Mouse (Mus musculus): ENCODE measurements at regions not wholly inside any gene's neighbourhood (a gene's known extent, or its start where the extent isn't known, plus 50 kb on each side); places are given as distances from the start of the nearest gene placed in this dataset.

DNA sequence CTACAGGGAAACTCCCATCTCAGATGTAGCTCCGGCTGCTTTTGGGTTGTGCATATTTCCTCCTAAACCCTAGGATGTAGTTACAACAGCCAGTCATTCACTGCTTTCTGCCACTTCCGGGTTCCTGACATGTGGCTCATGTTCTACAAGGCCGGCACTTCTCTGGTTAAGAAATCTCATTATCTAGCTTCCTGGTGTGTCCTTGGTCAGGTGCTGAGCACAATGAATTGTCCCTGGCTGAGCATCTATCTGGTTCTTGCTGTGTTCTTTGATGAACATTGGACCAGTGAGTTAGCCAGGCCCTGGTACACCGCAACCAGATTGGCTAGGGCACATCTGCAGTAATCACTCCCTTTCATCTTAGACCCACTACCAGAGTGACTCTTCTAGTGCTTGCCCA, 66.2 kb upstream of the Dio3 start:
- ATAC-seq (ENCODE audit: insufficient number of reproducible peaks, insufficient read depth, low FRiP score, low read depth) = no peak
- Histone ChIP-seq H3K27me3 (ENCODE audit: control insufficient read depth, insufficient read depth, low read length) (no peaks in the 10 kb centered on the region), H3K27ac (ENCODE audit: low read length) (no peak overlapping the region), H3K4me3 (ENCODE audit: low read depth, low read length) (no peak overlapping the region), H3K9ac (replicated peaks; ENCODE audit: low read depth, low read length) (no peak overlapping the region), H3K4me1 (ENCODE audit: control insufficient read depth, insufficient read depth, low read length) (0 out of 2 replicates have a peak, but pooled peaks cover 4% of the 10 kb centered on the region), H3K36me3 (ENCODE audit: control insufficient read depth, insufficient read depth, low read length) (no peaks in the 10 kb centered on the region), H3K4me2 (replicated peaks; ENCODE audit: low read depth, low read length) (no peak overlapping the region), H3K9me3 (ENCODE audit: control insufficient read depth, low read depth, low read length) (no peaks in the 10 kb centered on the region)
- WGBS = 81% methylated on average over 4 of the region's 4 CpGs

- Histone ChIP-seq H3K9ac (replicated peaks; ENCODE audit: low read depth, low read length) (no peak overlapping the region), H3K36me3 (ENCODE audit: control insufficient read depth, insufficient read depth, low read length) (no peaks in the 10 kb centered on the region), H3K27ac (ENCODE audit: low read length) (no peak overlapping the region), H3K27me3 (ENCODE audit: control insufficient read depth, insufficient read depth, low read length) (no peaks in the 10 kb centered on the region), H3K4me1 (ENCODE audit: control insufficient read depth, insufficient read depth, low read length) (0 out of 2 replicates have a peak, but pooled peaks cover 4% of the 10 kb centered on the region), H3K4me2 (replicated peaks; ENCODE audit: low read depth, low read length) (no peak overlapping the region), H3K4me3 (ENCODE audit: low read depth, low read length) (no peak overlapping the region), H3K9me3 (ENCODE audit: control insufficient read depth, low read depth, low read length) (no peaks in the 10 kb centered on the region)
- 27% methylated on average over 8 of the region's 8 CpGs for WGBS
- ATAC-seq (ENCODE audit: insufficient number of reproducible peaks, insufficient read depth, low FRiP score, low read depth) = no peak
These were observed 64.0 kb upstream of the Dio3 start for GRCm38 (mm10) chr12:110214833-110215232.

- ATAC-seq (ENCODE audit: insufficient number of reproducible peaks, insufficient read depth, low FRiP score, low read depth) = no peak
- no peak overlapping the region for H3K27ac ChIP-seq (ENCODE audit: low read length)
- no peaks in the 10 kb centered on the region for H3K36me3 ChIP-seq (ENCODE audit: control insufficient read depth, insufficient read depth, low read length)
- no peak overlapping the region for H3K9ac ChIP-seq (replicated peaks; ENCODE audit: low read depth, low read length)
- H3K4me3 ChIP-seq (ENCODE audit: low read depth, low read length) = no peak overlapping the region
- H3K9me3 ChIP-seq (ENCODE audit: control insufficient read depth, low read depth, low read length) = no peaks in the 10 kb centered on the region
- no peak overlapping the region for H3K4me2 ChIP-seq (replicated peaks; ENCODE audit: low read depth, low read length)
- H3K27me3 ChIP-seq (ENCODE audit: control insufficient read depth, insufficient read depth, low read length) = no peaks in the 10 kb centered on the region
- WGBS = 63% methylated on average over 6 of the region's 6 CpGs
- 0 out of 2 replicates have a peak, but pooled peaks cover 4% of the 10 kb centered on the region for H3K4me1 ChIP-seq (ENCODE audit: control insufficient read depth, insufficient read depth, low read length)
These were observed 63.6 kb upstream of the Dio3 start for GRCm38 (mm10) chr12:110215311-110215710.

DNA sequence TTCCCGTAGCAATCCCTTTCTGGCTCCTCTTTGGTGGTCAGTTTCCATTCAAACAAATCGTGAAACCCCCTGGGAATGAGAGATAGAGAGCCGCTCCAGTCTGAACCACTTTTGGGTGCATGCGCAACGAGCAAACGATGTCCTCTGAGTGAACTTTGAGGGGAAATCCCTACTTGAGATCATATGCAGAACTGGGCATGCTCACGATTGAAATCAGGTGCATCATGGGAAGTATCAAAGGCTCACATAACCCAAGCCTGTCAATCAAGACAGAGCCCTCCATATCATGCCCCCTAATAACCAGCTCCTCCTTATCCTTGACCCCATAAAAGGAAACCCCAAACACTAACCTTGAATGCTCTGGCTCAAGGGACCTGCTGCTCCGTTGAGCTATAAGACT, 59.1 kb upstream of the Dio3 start:
- WGBS = 81% methylated on average over 8 of the region's 8 CpGs
- Histone ChIP-seq H3K4me1 (ENCODE audit: control insufficient read depth, insufficient read depth, low read length) (0 out of 2 replicates have a peak, but pooled peaks cover 4% of the 10 kb centered on the region), H3K9ac (replicated peaks; ENCODE audit: low read depth, low read length) (no peak overlapping the region), H3K27me3 (ENCODE audit: control insufficient read depth, insufficient read depth, low read length) (no peaks in the 10 kb centered on the region), H3K9me3 (ENCODE audit: control insufficient read depth, low read depth, low read length) (no peaks in the 10 kb centered on the region), H3K4me3 (ENCODE audit: low read depth, low read length) (no peak overlapping the region), H3K4me2 (replicated peaks; ENCODE audit: low read depth, low read length) (no peak overlapping the region), H3K36me3 (ENCODE audit: control insufficient read depth, insufficient read depth, low read length) (no peaks in the 10 kb centered on the region), H3K27ac (ENCODE audit: low read length) (no peak overlapping the region)
- ATAC-seq (ENCODE audit: insufficient number of reproducible peaks, insufficient read depth, low FRiP score, low read depth) = no peak

GRCm38 (mm10) chr12:110220516-110220915, 58.4 kb upstream of the Dio3 start:
- Histone ChIP-seq H3K27me3 (ENCODE audit: control insufficient read depth, insufficient read depth, low read length) (no peaks in the 10 kb centered on the region), H3K9me3 (ENCODE audit: control insufficient read depth, low read depth, low read length) (no peaks in the 10 kb centered on the region), H3K4me3 (ENCODE audit: low read depth, low read length) (no peak overlapping the region), H3K36me3 (ENCODE audit: control insufficient read depth, insufficient read depth, low read length) (no peaks in the 10 kb centered on the region), H3K4me1 (ENCODE audit: control insufficient read depth, insufficient read depth, low read length) (no peaks in the 10 kb centered on the region), H3K27ac (ENCODE audit: low read length) (no peak overlapping the region), H3K9ac (replicated peaks; ENCODE audit: low read depth, low read length) (no peak overlapping the region), H3K4me2 (replicated peaks; ENCODE audit: low read depth, low read length) (no peak overlapping the region)
- ATAC-seq (ENCODE audit: insufficient number of reproducible peaks, insufficient read depth, low FRiP score, low read depth) = no peak
- WGBS = 54% methylated on average over 8 of the region's 8 CpGs

- ATAC-seq (ENCODE audit: insufficient number of reproducible peaks, insufficient read depth, low FRiP score, low read depth) = no peak
- Histone ChIP-seq H3K27me3 (ENCODE audit: control insufficient read depth, insufficient read depth, low read length) (no peaks in the 10 kb centered on the region), H3K9me3 (ENCODE audit: control insufficient read depth, low read depth, low read length) (no peaks in the 10 kb centered on the region), H3K9ac (replicated peaks; ENCODE audit: low read depth, low read length) (no peak overlapping the region), H3K27ac (ENCODE audit: low read length) (no peak overlapping the region), H3K4me3 (ENCODE audit: low read depth, low read length) (no peak overlapping the region), H3K4me1 (ENCODE audit: control insufficient read depth, insufficient read depth, low read length) (no peaks in the 10 kb centered on the region), H3K4me2 (replicated peaks; ENCODE audit: low read depth, low read length) (no peak overlapping the region), H3K36me3 (ENCODE audit: control insufficient read depth, insufficient read depth, low read length) (no peaks in the 10 kb centered on the region)
- WGBS = 56% methylated on average over 4 of the region's 4 CpGs
These were observed 57.7 kb upstream of the Dio3 start for GRCm38 (mm10) chr12:110221184-110221583.

DNA sequence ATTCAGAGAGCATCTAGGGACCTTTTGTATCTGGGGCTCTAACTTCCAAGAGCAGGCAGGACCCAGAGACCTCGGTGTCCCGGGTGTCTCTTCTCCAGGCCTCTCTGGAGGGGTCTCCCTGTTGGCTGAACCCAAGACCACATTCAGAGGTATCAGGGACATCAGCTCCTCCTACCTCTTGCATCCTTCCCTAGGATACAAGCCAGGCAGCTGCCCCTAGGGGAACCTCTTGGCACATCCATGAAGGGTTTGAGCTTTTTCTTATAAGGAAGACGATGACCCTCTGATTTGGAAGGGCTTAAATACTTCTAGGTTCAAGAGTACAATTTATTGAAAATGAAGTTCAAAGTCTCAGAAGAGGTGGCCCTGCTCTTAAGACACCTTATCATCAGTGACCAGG, 57.2 kb upstream of the Dio3 start:
- Histone ChIP-seq H3K4me1 (ENCODE audit: control insufficient read depth, insufficient read depth, low read length) (no peaks in the 10 kb centered on the region), H3K27me3 (ENCODE audit: control insufficient read depth, insufficient read depth, low read length) (no peaks in the 10 kb centered on the region), H3K9ac (replicated peaks; ENCODE audit: low read depth, low read length) (no peak overlapping the region), H3K4me2 (replicated peaks; ENCODE audit: low read depth, low read length) (no peak overlapping the region), H3K36me3 (ENCODE audit: control insufficient read depth, insufficient read depth, low read length) (no peaks in the 10 kb centered on the region), H3K4me3 (ENCODE audit: low read depth, low read length) (no peak overlapping the region), H3K9me3 (ENCODE audit: control insufficient read depth, low read depth, low read length) (no peaks in the 10 kb centered on the region), H3K27ac (ENCODE audit: low read length) (no peak overlapping the region)
- 62% methylated on average over 3 of the region's 3 CpGs for WGBS
- ATAC-seq (ENCODE audit: insufficient number of reproducible peaks, insufficient read depth, low FRiP score, low read depth) = no peak

- Histone ChIP-seq H3K9me3 (ENCODE audit: control insufficient read depth, low read depth, low read length) (no peaks in the 10 kb centered on the region), H3K4me2 (replicated peaks; ENCODE audit: low read depth, low read length) (no peak overlapping the region), H3K27ac (ENCODE audit: low read length) (no peak overlapping the region), H3K36me3 (ENCODE audit: control insufficient read depth, insufficient read depth, low read length) (no peaks in the 10 kb centered on the region), H3K9ac (replicated peaks; ENCODE audit: low read depth, low read length) (no peak overlapping the region), H3K4me1 (ENCODE audit: control insufficient read depth, insufficient read depth, low read length) (no peaks in the 10 kb centered on the region), H3K4me3 (ENCODE audit: low read depth, low read length) (no peak overlapping the region), H3K27me3 (ENCODE audit: control insufficient read depth, insufficient read depth, low read length) (no peaks in the 10 kb centered on the region)
- WGBS = 85% methylated on average over 7 of the region's 7 CpGs
- ATAC-seq (ENCODE audit: insufficient number of reproducible peaks, insufficient read depth, low FRiP score, low read depth) = no peak
These were observed 54.6 kb upstream of the Dio3 start for GRCm38 (mm10) chr12:110224250-110224649.

DNA sequence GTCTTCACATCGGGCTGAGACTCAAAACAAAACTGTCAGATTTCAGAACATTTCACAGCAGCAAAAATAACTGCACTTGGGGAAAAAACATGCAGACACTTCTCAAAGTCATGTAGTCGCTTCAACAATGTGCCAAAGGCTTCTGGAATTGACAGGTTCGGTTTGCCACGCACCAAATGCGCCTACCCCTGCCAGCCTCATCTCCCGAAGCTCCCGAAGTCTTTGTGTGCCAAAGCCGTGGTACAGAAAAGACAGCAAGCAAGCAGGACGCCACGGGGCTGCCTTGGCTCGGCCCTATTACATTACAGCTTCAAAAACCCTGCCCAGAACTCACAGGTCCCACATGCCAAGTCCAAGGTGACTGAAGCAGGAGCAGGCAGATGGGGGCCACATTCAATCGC, 50.9 kb upstream of the Dio3 start:
- WGBS = 83% methylated on average over 12 of the region's 12 CpGs
- no peak for ATAC-seq (ENCODE audit: insufficient number of reproducible peaks, insufficient read depth, low FRiP score, low read depth)

More for the DNA sequence above, 50.9 kb upstream of the Dio3 start:
- Histone ChIP-seq H3K4me2 (replicated peaks; ENCODE audit: low read depth, low read length) (no peak overlapping the region), H3K36me3 (ENCODE audit: control insufficient read depth, insufficient read depth, low read length) (no peaks in the 10 kb centered on the region), H3K9me3 (ENCODE audit: control insufficient read depth, low read depth, low read length) (no peaks in the 10 kb centered on the region), H3K4me3 (ENCODE audit: low read depth, low read length) (no peak overlapping the region), H3K9ac (replicated peaks; ENCODE audit: low read depth, low read length) (no peak overlapping the region), H3K27ac (ENCODE audit: low read length) (no peak overlapping the region), H3K27me3 (ENCODE audit: control insufficient read depth, insufficient read depth, low read length) (no peaks in the 10 kb centered on the region), H3K4me1 (ENCODE audit: control insufficient read depth, insufficient read depth, low read length) (no peaks in the 10 kb centered on the region)

Measured in stomach, embryonic 14.5 days (tissue).